Mouse (Mus musculus): ENCODE results near the gene Rbm20.

The Rbm20 gene

GRCm38 (mm10) chr19:53877779-53878178 is 200.7 kb downstream of the Rbm20 start:
- DNase-seq (ENCODE audit: low read depth, low spot score), result no peak

DNA sequence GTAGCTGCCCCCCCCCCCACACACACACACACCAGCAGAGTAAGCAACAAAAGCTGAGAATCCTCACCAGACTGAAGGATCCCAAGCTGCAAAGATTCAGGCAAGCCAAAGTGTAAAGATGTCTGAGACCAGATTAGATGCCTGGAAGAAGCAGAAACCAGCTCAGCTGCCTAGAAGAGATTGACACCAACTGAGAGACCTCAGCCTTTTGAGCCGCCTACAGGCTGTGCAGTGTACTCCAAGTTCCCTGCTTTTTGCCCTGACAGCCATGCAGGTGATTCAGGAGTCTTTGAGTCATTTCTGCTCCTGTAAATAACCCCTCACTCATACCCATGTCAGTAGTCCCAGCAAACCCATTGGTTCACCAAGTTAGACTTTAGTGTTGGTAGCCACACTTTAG is 203.4 kb downstream of the Rbm20 start:
- no peak for DNase-seq (ENCODE audit: low read depth, low spot score)

- DNase-seq (ENCODE audit: low read depth, low spot score), result no peak
Measured at GRCm38 (mm10) chr19:53881786-53882185, 204.7 kb downstream of the Rbm20 start.

DNA sequence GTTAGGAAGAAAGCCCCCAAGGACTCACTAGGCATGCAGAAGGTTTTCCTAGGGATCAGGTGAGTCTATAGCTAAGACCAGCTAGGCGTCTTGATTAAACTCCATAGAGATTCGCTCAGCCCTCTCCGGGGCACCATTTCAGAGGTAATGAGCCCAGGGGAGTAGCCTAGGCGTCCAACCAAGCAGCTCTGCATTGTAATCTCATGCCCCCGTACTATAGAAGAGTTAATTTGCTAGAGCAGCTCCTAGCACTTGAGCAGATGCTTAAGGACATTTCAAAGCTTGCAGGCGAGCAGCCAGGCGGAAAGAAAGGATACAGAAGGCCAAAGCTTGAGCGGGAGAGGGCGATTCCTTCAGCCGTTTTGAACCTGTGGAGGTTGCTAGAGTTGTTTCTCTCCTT is 208.3 kb downstream of the Rbm20 start:
- DNase-seq (ENCODE audit: low read depth, low spot score), result no peak

GRCm38 (mm10) chr19:53886576-53887370 is 209.7 kb downstream of the Rbm20 start:
- DNase-seq (ENCODE audit: low read depth, low spot score), result no peak

DNA sequence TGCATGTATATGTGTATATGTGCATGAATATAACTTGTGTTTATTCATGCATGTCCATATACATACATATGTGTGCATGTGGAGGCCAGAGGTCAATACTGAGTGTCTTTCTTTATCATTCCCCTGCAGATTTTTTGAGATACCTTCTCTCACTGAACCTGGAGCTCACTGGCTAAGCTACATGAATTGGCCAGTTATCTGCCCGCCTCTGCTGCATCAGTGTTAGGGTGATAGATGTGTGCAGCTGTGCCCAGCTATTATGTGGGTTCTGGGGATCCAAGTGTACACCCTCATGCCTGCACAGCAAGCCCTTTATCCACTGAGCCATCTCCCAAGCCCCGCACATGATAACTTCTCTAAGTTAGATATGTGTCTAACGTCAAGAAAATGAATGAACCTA is 210.7 kb downstream of the Rbm20 start:
- no peak for DNase-seq (ENCODE audit: low read depth, low spot score)

DNA sequence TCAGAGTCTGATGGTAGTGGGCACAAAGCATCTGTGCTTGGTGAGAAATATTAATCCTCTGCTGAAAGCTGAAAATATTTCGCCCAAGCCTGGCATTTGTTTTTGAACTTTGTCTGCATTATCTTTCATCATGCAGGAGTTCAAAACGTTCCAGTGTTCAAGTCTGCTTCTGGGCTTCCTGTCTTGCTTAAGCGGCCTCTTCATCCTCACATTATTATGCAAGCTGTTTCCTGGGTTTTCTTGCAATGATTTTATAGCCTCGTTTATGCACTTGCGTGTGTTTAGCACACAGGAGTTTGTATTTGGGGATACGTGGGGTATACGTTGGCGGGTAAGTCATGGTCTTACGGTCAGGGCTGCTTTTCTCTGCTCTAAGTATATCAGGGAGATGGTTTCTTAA is 211.2 kb downstream of the Rbm20 start:
- no peak for DNase-seq (ENCODE audit: low read depth, low spot score)

DNA sequence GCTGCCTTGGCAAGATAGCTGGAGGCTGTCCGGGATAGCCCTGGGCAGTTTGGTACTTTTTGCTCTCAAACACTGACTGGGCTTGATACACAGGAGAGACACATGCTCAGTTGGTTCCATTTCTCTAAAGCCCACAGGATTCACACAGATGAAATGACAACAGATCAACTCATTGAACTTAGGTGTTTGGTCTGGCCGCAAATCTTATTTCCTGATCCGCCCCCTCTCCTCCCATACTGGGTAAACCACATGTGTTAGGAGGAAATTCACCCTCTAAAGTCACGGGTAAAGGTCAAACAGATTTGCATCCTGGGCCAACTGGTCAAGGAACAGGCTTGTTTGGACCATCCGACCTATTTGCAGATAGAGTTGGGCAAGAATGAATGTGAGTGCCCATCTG is 212.4 kb downstream of the Rbm20 start:
- no peak for DNase-seq (ENCODE audit: low read depth, low spot score)

- DNase-seq (ENCODE audit: low read depth, low spot score), result no peak
Measured at GRCm38 (mm10) chr19:53890274-53890673, 213.2 kb downstream of the Rbm20 start.

- no peak for DNase-seq (ENCODE audit: low read depth, low spot score)
Measured at GRCm38 (mm10) chr19:53890781-53891251, 213.7 kb downstream of the Rbm20 start.

- DNase-seq (ENCODE audit: low read depth, low spot score), result no peak
Measured at GRCm38 (mm10) chr19:53891569-53891968, 214.5 kb downstream of the Rbm20 start.

DNA sequence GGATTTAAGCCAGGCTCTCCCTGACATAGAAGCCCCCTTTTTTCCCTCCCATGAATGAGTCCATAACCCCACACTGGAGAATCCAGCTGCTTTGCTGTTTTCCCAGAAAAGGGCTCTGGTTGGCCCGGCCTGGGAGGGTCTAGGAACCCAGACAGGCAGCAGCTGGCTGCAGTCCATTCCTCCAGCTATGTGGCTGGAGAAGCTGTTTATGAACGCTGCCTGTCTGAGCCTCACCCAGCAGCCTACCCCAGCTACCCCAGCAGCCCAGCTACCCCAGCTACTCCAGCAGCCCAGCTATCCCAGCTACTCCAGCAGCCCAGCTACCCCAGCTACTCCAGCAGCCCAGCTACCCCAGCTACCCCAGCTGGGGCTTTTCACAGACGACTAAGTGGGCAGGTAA is 215.0 kb downstream of the Rbm20 start, which contains the start of gene Pdcd4:
Gene Pdcd4, plus strand, starts transcription at position 171 of the 400 bp plus-strand sequence.
- DNase-seq (ENCODE audit: low read depth, low spot score), result no peak

DNA sequence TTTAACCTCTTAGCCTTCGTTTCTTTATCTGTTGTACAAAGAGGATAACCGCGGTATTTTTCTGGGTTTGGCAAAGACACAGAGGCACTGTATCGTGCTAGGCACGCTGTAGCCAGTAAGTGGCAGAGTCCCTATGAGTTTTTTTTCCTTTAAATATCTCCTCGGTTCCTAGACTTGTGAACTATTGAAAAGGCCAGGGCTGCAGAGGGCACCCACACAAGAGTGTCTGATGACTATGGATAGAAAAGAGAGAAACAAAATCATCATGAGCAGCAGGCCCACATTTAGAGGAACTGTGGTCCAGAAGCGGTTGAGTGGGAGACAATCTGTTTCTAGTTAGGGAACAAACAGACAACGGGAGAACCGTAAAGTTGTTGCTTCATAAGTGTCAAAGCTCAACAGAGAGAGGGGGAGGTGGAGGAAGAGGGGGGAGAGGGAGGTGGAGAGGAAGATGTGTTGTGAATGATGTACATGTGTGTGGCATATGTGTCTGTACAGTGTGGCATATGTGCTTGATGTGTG is 215.8 kb downstream of the Rbm20 start:
- DNase-seq (ENCODE audit: low read depth, low spot score), result no peak

- DNase-seq (ENCODE audit: low read depth, low spot score), result no peak
Measured at GRCm38 (mm10) chr19:53893711-53894171, 216.6 kb downstream of the Rbm20 start.

GRCm38 (mm10) chr19:53894538-53895121 is 217.5 kb downstream of the Rbm20 start:
- DNase-seq (ENCODE audit: low read depth, low spot score), result no peak

GRCm38 (mm10) chr19:53898046-53898445 is 220.9 kb downstream of the Rbm20 start:
- DNase-seq (ENCODE audit: low read depth, low spot score), result no peak

- DNase-seq (ENCODE audit: low read depth, low spot score), result no peak
Measured at GRCm38 (mm10) chr19:53898498-53898897, 221.4 kb downstream of the Rbm20 start.

DNA sequence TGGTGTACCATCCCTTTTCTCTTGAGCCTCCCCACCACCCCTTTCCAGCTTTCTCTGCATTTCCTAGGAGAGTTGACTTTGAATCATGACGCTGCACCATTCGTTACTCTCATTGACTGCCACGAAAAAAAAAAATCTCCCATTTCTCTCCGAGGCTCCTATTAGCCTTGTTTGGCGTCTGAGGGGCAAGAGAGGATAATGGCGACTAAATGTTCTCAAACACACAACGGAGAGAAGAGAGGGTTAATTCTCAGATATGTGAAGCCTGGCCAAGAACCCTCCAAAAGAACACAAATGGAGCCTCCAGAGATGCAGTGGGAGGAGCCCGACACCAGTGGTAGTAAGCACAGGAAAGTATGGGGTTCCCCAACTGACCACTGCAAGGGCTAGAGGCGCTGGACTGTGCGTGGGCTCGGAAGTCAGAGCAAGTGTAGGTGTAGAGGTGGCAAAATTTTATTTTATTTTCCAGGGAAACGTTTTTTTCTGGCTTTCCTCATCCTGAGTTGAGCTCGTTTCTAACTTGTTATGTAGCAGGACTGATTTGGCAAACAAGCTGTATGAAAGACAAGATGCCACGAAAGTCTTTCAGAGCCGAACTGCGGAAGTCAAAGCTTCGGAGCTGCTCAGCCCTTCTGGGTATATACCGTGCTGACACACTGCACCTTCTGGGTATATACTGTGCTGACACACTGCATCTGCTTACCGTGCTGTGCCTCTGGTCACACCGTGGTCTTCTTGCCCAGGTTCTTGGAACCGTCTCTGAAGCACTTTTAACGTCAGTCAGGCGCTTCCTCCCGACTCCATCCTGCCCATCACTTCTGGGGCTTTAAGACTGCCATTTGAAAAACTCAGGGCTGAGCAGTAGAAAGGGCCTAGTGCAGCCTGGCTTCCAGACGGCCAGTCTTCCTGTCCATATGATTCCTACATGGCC is 222.1 kb downstream of the Rbm20 start:
- no peak for DNase-seq (ENCODE audit: low read depth, low spot score)

DNA sequence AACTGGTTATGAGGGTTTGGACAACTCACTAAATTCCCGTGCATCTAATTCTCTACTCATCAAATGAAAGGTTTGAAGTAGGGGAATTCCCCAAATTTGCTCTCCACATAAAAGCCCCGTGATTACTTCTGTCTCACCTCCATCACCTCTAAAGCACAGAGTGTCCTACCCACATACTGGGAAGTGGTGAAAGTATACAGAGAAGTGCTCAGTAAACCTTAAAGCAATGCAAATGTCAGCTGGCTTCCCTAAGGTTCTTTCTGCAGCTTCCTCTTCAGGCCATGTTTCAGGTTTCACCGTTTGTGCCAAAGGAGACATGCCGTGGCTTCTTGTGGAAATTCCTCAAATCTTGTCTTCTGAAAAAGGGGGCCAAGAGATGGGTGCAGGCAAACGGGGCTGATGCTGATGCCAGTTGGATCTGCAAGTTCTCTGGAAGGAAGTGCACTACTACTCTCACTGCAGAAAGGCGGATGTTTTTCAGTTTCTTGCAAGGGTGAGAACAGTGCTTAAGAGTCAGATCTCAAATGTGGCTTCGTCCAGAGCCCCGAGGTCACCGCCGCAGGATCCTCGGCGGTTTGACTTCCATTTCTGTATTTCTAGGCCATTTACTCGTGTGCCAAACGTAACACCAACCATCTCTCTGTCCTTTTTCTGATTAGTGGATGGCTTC is 223.0 kb downstream of the Rbm20 start:
- DNase-seq (ENCODE audit: low read depth, low spot score), result no peak

- no peak for DNase-seq (ENCODE audit: low read depth, low spot score)
Measured at GRCm38 (mm10) chr19:53901931-53902738, 225.0 kb downstream of the Rbm20 start.
